Mouse (Mus musculus): Measurements from ENCODE around the gene Ddb2.

DNA sequence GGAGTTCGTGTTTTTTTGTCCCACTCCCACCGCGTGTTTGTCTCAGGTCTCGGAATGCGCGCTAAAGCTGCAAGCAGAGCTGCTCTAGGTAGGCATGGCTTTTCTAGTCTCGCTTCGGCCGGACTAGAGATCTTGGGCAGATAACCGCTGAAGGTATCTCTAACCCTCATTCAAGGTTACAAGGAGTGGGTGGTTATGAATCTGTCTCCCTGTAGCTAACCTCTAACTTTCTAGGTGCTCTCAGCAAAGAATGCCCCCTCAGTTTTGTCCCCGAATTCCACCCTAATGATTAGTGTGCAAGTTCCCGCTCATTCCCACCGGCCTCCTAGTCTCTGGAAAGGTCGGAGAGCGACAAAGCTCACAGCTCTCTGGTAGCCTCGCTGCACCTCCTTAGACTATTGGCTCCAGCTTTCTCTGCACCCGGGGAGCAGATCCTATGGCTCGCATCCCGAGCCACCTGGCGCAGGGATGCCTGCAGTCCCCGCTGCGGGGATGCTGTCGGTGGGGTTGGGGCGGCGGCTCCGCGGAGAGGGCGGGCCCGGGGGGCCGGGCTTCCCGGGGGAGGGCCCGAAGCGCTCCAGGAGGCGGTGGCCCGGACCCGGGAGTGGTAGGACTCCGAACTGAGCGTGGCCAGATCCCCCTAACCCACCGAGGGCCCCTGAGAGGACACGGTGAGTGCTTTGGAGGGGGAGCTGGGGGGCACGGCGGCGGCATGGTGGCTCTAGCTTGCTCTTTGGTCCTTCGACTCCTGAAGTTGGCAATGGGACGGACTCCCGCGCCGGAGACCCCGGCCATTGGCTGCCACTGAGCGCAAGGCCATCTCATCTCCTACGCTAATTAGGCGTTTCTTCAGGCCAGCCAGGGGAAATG lies 19.7 kb upstream of the Ddb2 start:
- TF ChIP-seq POLR2A (IDR thresholded peaks at IDR 0.05; ENCODE audit: low read depth, low read length) (no peak), CTCF (IDR thresholded peaks at IDR 0.05; ENCODE audit: extremely low read depth, insufficient read length, insufficient replicate concordance, low read depth, low read length) (no peak)

All from small intestine, adult 2 months (tissue).